Mouse (Mus musculus): ENCODE results near the gene N6amt1.

Gene N6amt1

DNA sequence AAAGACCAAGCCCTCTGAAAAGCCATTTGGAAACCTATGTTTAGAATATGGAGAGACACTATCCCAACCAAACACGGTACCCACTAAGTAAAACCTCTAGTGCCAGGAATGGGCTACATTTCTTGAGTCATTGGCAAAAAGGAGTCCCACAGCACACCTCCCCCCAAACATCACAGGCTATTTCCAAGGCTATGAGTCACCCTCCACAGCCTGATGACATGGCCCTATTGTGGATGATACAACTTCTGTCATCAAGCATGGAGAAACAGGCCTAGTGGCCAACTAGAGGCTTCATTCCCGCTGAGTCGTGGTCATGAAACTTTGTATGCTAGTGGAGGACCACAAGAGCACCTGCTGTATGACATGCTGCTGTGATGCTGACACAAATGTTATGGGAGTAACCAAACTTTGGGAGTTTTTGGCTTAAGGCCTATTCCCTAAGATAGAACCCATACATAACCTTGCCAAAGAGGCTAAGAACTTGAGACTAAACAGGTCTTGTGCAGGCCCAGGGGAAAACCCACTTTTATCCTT is 33.5 kb downstream of the N6amt1 start:
- no peak for DNase-seq

- peak; percentile 58 for DNase-seq
Measured at GRCm38 (mm10) chr16:87393813-87394548, 40.0 kb downstream of the N6amt1 start.

DNA sequence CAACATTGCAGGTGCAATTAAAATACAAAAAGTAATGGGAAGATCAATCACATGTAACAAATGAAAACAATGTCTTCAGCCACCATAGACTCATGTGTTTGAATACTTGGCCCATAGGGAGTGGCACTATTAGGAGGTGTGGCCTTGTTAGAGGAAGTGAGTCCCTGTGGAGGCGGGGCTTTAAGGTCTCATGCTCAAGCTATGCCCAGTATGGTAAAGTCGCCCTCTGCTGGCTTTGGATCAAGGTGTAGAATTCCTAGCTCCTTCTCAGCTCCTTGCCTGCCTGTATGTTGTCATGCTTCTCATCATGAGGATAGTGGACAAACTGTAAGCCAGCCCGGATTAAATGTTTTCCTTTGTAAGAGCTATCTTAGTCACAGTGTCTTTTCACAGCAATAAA is 51.0 kb downstream of the N6amt1 start:
- DNase-seq: no peak
